Mouse (Mus musculus): ENCODE data around the gene Pcyox1.
"Not testable (repeated sequence)": the region's sequence is repeated elsewhere in the genome, so short reads cannot be mapped to it uniquely, and the experiment has no call there.

Pcyox1 gene

GRCm38 (mm10) chr6:86368479-86368878 is 28.5 kb downstream of the Pcyox1 start:
- DNase-seq (ENCODE audit: extremely low read depth, insufficient read length, low spot score) = no peak

GRCm38 (mm10) chr6:86366853-86367249 is 30.1 kb downstream of the Pcyox1 start:
- DNase-seq (ENCODE audit: extremely low read depth, insufficient read length, low spot score) = no peak

GRCm38 (mm10) chr6:86366125-86366852 is 30.7 kb downstream of the Pcyox1 start:
- DNase-seq (ENCODE audit: extremely low read depth, insufficient read length, low spot score) = peak; percentile 69

GRCm38 (mm10) chr6:86365371-86366124 is 31.4 kb downstream of the Pcyox1 start, which contains the start of gene Fam136a:
Gene Fam136a, plus strand, starts transcription at chr6:86365646.
- peak; percentile 100 for DNase-seq (ENCODE audit: extremely low read depth, insufficient read length, low spot score)

- DNase-seq (ENCODE audit: extremely low read depth, insufficient read length, low spot score) = peak; percentile 40
Measured at GRCm38 (mm10) chr6:86364442-86365141, 32.4 kb downstream of the Pcyox1 start.

- DNase-seq (ENCODE audit: extremely low read depth, insufficient read length, low spot score) = no peak
Measured at GRCm38 (mm10) chr6:86361373-86361772, 35.6 kb downstream of the Pcyox1 start.

GRCm38 (mm10) chr6:86360691-86361090 is 36.3 kb downstream of the Pcyox1 start:
- DNase-seq (ENCODE audit: extremely low read depth, insufficient read length, low spot score) = no peak

GRCm38 (mm10) chr6:86356956-86357355 is 40.0 kb downstream of the Pcyox1 start:
- DNase-seq (ENCODE audit: extremely low read depth, insufficient read length, low spot score) = no peak

- DNase-seq (ENCODE audit: extremely low read depth, insufficient read length, low spot score) = no peak
Measured at GRCm38 (mm10) chr6:86354948-86355347, 42.0 kb downstream of the Pcyox1 start.

GRCm38 (mm10) chr6:86349257-86349656 is 47.7 kb downstream of the Pcyox1 start:
- DNase-seq (ENCODE audit: extremely low read depth, insufficient read length, low spot score) = no peak

- DNase-seq (ENCODE audit: extremely low read depth, insufficient read length, low spot score) = no peak
Measured at GRCm38 (mm10) chr6:86346063-86346462, 50.9 kb downstream of the Pcyox1 start.

- no peak for DNase-seq (ENCODE audit: extremely low read depth, insufficient read length, low spot score)
Measured at GRCm38 (mm10) chr6:86343656-86344055, 53.3 kb downstream of the Pcyox1 start.

GRCm38 (mm10) chr6:86336340-86336739 is 60.6 kb downstream of the Pcyox1 start:
- DNase-seq (ENCODE audit: extremely low read depth, insufficient read length, low spot score) = not testable (repeated sequence)

Data from 3134 (cell line).